Mouse (Mus musculus) MEL (cell line): ENCODE data around the gene Hoxc9.

Source experiments
- HCFC1 ChIP-seq: IDR thresholded peaks from 2 replicates; pipeline ENCODE4 v1.6.1; 2012; ENCODE audit warnings: low read depth, mild to moderate bottlenecking, inconsistent platforms, low read length, improper control_type of control experiment, moderate library complexity
- USF2 ChIP-seq, 2 experiments: IDR thresholded peaks; 2 replicates each; pipeline ENCODE4 v1.6.1; 2011 to 2012; ENCODE audit warnings: improper control_type of control experiment in 2 of 2, low read length in 2 of 2, borderline replicate concordance in 1 of 2, inconsistent platforms in 1 of 2, low read depth in 1 of 2, mild to moderate bottlenecking in 1 of 2; ENCODE audit not compliant: insufficient read depth in 1 of 2

- TF ChIP-seq HCFC1 (no peak), USF2 (IDR thresholded peaks at IDR 0.05; ENCODE audit: borderline replicate concordance in 1 of 2, insufficient read depth in 1 of 2, low read depth in 1 of 2, low read length in 2 of 2) (no peak)
These were observed 11.8 kb downstream of the Hoxc9 start for GRCm38 (mm10) chr15:102988078-102988477.
